Mouse (Mus musculus): ENCODE data around the gene Tdp2.

DNA sequence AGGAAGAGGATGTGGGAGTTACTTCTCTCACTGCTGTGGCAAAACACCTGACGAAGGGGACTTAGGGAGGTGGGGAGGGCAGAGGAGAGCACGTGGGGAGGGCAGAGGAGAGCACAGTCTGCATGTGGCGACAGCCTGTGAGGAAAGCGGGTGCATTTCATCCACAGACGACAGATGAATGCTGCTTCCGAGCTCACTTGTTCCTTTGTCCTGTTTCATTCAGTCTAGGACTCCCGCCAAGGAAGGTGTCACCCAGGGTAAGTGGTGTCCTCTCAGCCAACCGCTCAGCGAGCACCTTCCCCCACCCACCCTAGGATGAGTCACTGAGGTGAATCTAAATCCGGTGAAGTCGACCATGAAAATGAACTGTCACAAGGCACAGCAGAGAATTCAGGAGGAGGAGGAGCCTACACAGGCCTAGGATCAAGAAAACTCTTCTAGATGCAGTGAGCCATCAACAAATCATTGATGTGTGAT is 45.4 kb upstream of the Tdp2 start:
- TF ChIP-seq CTCF (IDR thresholded peaks at IDR 0.05; ENCODE audit: low read depth), result no peak
- TF ChIP-seq EP300 (IDR thresholded peaks at IDR 0.05; ENCODE audit: low read depth), result no peak
